Mouse (Mus musculus): ENCODE results near the gene Actc1. TPM values are rescaled to one million over a fixed set of nuclear protein-coding genes. Genes with fewer than 3 reads are reported as not detected.

Actc1 gene
- polyA plus RNA-seq (2014; fragmentation: Nextera tagmentation; extraction: Ambion mirVana): 12.3 and 12.6 TPM in 2 replicates

- 11% methylated on average over 14 of the region's 14 CpGs for WGBS
- no peak within 1 kb of the TSS for H3K27ac ChIP-seq (ENCODE audit: low read depth, low read length)
- peak within 1 kb of the TSS; percentile 28 for H3K4me2 ChIP-seq (replicated peaks; ENCODE audit: low read depth, low read length)
Measured at GRCm38 (mm10) chr2:114052696-114053598, at the start of gene Actc1. TSS of gene Actc1 (minus strand) at chr2:114053548.

GRCm38 (mm10) chr2:114102471-114102870, 49.1 kb upstream of the Actc1 start:
- no peak overlapping the region for H3K27ac ChIP-seq (ENCODE audit: low read depth, low read length)
- ATAC-seq (ENCODE audit: low FRiP score, low TSS enrichment): no peak
- H3K4me3 ChIP-seq (ENCODE audit: low read length): no peak overlapping the region
- H3K9me3 ChIP-seq (ENCODE audit: control insufficient read depth, low read length): no peaks in the 10 kb centered on the region
- H3K4me1 ChIP-seq (ENCODE audit: control insufficient read depth, insufficient read depth, low read length): no peaks in the 10 kb centered on the region
- H3K4me2 ChIP-seq (replicated peaks; ENCODE audit: low read depth, low read length): no peak overlapping the region
- H3K9ac ChIP-seq (ENCODE audit: low read depth, low read length): no peak overlapping the region
- peaks cover 70% of the 10 kb centered on the region for H3K36me3 ChIP-seq (ENCODE audit: control insufficient read depth, insufficient read depth, low read length)
- WGBS: 89% methylated on average over 3 of the region's 3 CpGs
- no peaks in the 10 kb centered on the region for H3K27me3 ChIP-seq (ENCODE audit: control insufficient read depth, insufficient read depth, low read length)

More at GRCm38 (mm10) chr2:114052696-114053598, at the start of gene Actc1:
- H3K36me3 ChIP-seq (ENCODE audit: control insufficient read depth, insufficient read depth, low read length): no peaks in the 10 kb centered on the region
- H3K4me3 ChIP-seq (ENCODE audit: low read length): no peak within 1 kb of the TSS
- H3K9me3 ChIP-seq (ENCODE audit: control insufficient read depth, low read length): no peaks in the 10 kb centered on the region
- peak; percentile 75 for ATAC-seq (ENCODE audit: low FRiP score, low TSS enrichment)
- H3K9ac ChIP-seq (ENCODE audit: low read depth, low read length): no peak within 1 kb of the TSS
- no peaks in the 10 kb centered on the region for H3K27me3 ChIP-seq (ENCODE audit: control insufficient read depth, insufficient read depth, low read length)
- no peaks in the 10 kb centered on the region for H3K4me1 ChIP-seq (ENCODE audit: control insufficient read depth, insufficient read depth, low read length)

GRCm38 (mm10) chr2:114100834-114101233, 47.5 kb upstream of the Actc1 start:
- Histone ChIP-seq H3K4me1 (ENCODE audit: control insufficient read depth, insufficient read depth, low read length) (no peaks in the 10 kb centered on the region), H3K36me3 (ENCODE audit: control insufficient read depth, insufficient read depth, low read length) (peaks cover 59% of the 10 kb centered on the region), H3K9ac (ENCODE audit: low read depth, low read length) (no peak overlapping the region), H3K4me3 (ENCODE audit: low read length) (no peak overlapping the region), H3K4me2 (replicated peaks; ENCODE audit: low read depth, low read length) (no peak overlapping the region), H3K9me3 (ENCODE audit: control insufficient read depth, low read length) (no peaks in the 10 kb centered on the region), H3K27ac (ENCODE audit: low read depth, low read length) (no peak overlapping the region), H3K27me3 (ENCODE audit: control insufficient read depth, insufficient read depth, low read length) (no peaks in the 10 kb centered on the region)
- 94% methylated on average over 9 of the region's 9 CpGs for WGBS
- no peak for ATAC-seq (ENCODE audit: low FRiP score, low TSS enrichment)

- ATAC-seq (ENCODE audit: low FRiP score, low TSS enrichment): no peak
- Histone ChIP-seq H3K4me1 (ENCODE audit: control insufficient read depth, insufficient read depth, low read length) (no peaks in the 10 kb centered on the region), H3K4me2 (replicated peaks; ENCODE audit: low read depth, low read length) (no peak overlapping the region), H3K9me3 (ENCODE audit: control insufficient read depth, low read length) (no peaks in the 10 kb centered on the region), H3K27me3 (ENCODE audit: control insufficient read depth, insufficient read depth, low read length) (no peaks in the 10 kb centered on the region), H3K27ac (ENCODE audit: low read depth, low read length) (no peak overlapping the region), H3K36me3 (ENCODE audit: control insufficient read depth, insufficient read depth, low read length) (peaks cover 49% of the 10 kb centered on the region), H3K4me3 (ENCODE audit: low read length) (no peak overlapping the region), H3K9ac (ENCODE audit: low read depth, low read length) (no peak overlapping the region)
- 86% methylated on average over 3 of the region's 3 CpGs for WGBS
Measured at GRCm38 (mm10) chr2:114099816-114100215, 46.5 kb upstream of the Actc1 start.

- Histone ChIP-seq H3K27me3 (ENCODE audit: control insufficient read depth, insufficient read depth, low read length) (no peaks in the 10 kb centered on the region), H3K4me1 (ENCODE audit: control insufficient read depth, insufficient read depth, low read length) (no peaks in the 10 kb centered on the region), H3K9me3 (ENCODE audit: control insufficient read depth, low read length) (no peaks in the 10 kb centered on the region), H3K36me3 (ENCODE audit: control insufficient read depth, insufficient read depth, low read length) (peaks cover 43% of the 10 kb centered on the region), H3K4me3 (ENCODE audit: low read length) (no peak overlapping the region), H3K4me2 (replicated peaks; ENCODE audit: low read depth, low read length) (no peak overlapping the region), H3K27ac (ENCODE audit: low read depth, low read length) (no peak overlapping the region), H3K9ac (ENCODE audit: low read depth, low read length) (no peak overlapping the region)
- no peak for ATAC-seq (ENCODE audit: low FRiP score, low TSS enrichment)
- 87% methylated on average over 5 of the region's 5 CpGs for WGBS
Measured at GRCm38 (mm10) chr2:114099109-114099508, 45.8 kb upstream of the Actc1 start.

- no peaks in the 10 kb centered on the region for H3K27me3 ChIP-seq (ENCODE audit: control insufficient read depth, insufficient read depth, low read length)
- no peak for ATAC-seq (ENCODE audit: low FRiP score, low TSS enrichment)
- no peaks in the 10 kb centered on the region for H3K4me1 ChIP-seq (ENCODE audit: control insufficient read depth, insufficient read depth, low read length)
- no peak overlapping the region for H3K9ac ChIP-seq (ENCODE audit: low read depth, low read length)
- H3K27ac ChIP-seq (ENCODE audit: low read depth, low read length): no peak overlapping the region
- H3K4me2 ChIP-seq (replicated peaks; ENCODE audit: low read depth, low read length): no peak overlapping the region
- H3K9me3 ChIP-seq (ENCODE audit: control insufficient read depth, low read length): no peaks in the 10 kb centered on the region
- peaks cover 28% of the 10 kb centered on the region for H3K36me3 ChIP-seq (ENCODE audit: control insufficient read depth, insufficient read depth, low read length)
- H3K4me3 ChIP-seq (ENCODE audit: low read length): no peak overlapping the region
- 90% methylated on average over 4 of the region's 4 CpGs for WGBS
Measured at GRCm38 (mm10) chr2:114097627-114098026, 44.3 kb upstream of the Actc1 start.

- no peak overlapping the region for H3K9ac ChIP-seq (ENCODE audit: low read depth, low read length)
- no peak for ATAC-seq (ENCODE audit: low FRiP score, low TSS enrichment)
- H3K4me3 ChIP-seq (ENCODE audit: low read length): no peak overlapping the region
- H3K27ac ChIP-seq (ENCODE audit: low read depth, low read length): no peak overlapping the region
- H3K4me2 ChIP-seq (replicated peaks; ENCODE audit: low read depth, low read length): no peak overlapping the region
- H3K9me3 ChIP-seq (ENCODE audit: control insufficient read depth, low read length): no peaks in the 10 kb centered on the region
- H3K36me3 ChIP-seq (ENCODE audit: control insufficient read depth, insufficient read depth, low read length): peaks cover 23% of the 10 kb centered on the region
- no peaks in the 10 kb centered on the region for H3K4me1 ChIP-seq (ENCODE audit: control insufficient read depth, insufficient read depth, low read length)
- no peaks in the 10 kb centered on the region for H3K27me3 ChIP-seq (ENCODE audit: control insufficient read depth, insufficient read depth, low read length)
- 86% methylated on average over 1 of the region's 1 CpGs for WGBS
Measured at GRCm38 (mm10) chr2:114096570-114096969, 43.2 kb upstream of the Actc1 start.

GRCm38 (mm10) chr2:114095348-114095747, 42.0 kb upstream of the Actc1 start:
- 80% methylated on average over 5 of the region's 5 CpGs for WGBS
- ATAC-seq (ENCODE audit: low FRiP score, low TSS enrichment): no peak
- Histone ChIP-seq H3K9me3 (ENCODE audit: control insufficient read depth, low read length) (no peaks in the 10 kb centered on the region), H3K4me3 (ENCODE audit: low read length) (no peak overlapping the region), H3K4me1 (ENCODE audit: control insufficient read depth, insufficient read depth, low read length) (no peaks in the 10 kb centered on the region), H3K27ac (ENCODE audit: low read depth, low read length) (no peak overlapping the region), H3K36me3 (ENCODE audit: control insufficient read depth, insufficient read depth, low read length) (peaks cover 12% of the 10 kb centered on the region; the same call in 1 of the 2 replicates), H3K27me3 (ENCODE audit: control insufficient read depth, insufficient read depth, low read length) (no peaks in the 10 kb centered on the region), H3K4me2 (replicated peaks; ENCODE audit: low read depth, low read length) (no peak overlapping the region), H3K9ac (ENCODE audit: low read depth, low read length) (no peak overlapping the region)

- no peak overlapping the region for H3K27ac ChIP-seq (ENCODE audit: low read depth, low read length)
- H3K4me3 ChIP-seq (ENCODE audit: low read length): no peak overlapping the region
- peaks cover 5% of the 10 kb centered on the region; the same call in 1 of the 2 replicates for H3K36me3 ChIP-seq (ENCODE audit: control insufficient read depth, insufficient read depth, low read length)
- ATAC-seq (ENCODE audit: low FRiP score, low TSS enrichment): no peak
- no peaks in the 10 kb centered on the region for H3K4me1 ChIP-seq (ENCODE audit: control insufficient read depth, insufficient read depth, low read length)
- H3K27me3 ChIP-seq (ENCODE audit: control insufficient read depth, insufficient read depth, low read length): no peaks in the 10 kb centered on the region
- WGBS: 96% methylated on average over 1 of the region's 1 CpGs
- no peak overlapping the region for H3K9ac ChIP-seq (ENCODE audit: low read depth, low read length)
- H3K4me2 ChIP-seq (replicated peaks; ENCODE audit: low read depth, low read length): no peak overlapping the region
- no peaks in the 10 kb centered on the region for H3K9me3 ChIP-seq (ENCODE audit: control insufficient read depth, low read length)
Measured at GRCm38 (mm10) chr2:114094696-114095095, 41.3 kb upstream of the Actc1 start.

All from kidney, embryonic 14.5 days (tissue).